Mouse (Mus musculus): Measurements from ENCODE around the gene Cdca7l.
"Not testable (repeated sequence)": the region's sequence is repeated elsewhere in the genome, so short reads cannot be mapped to it uniquely, and the experiment has no call there.

Gene Cdca7l

GRCm38 (mm10) chr12:117803989-117804388 lies at the start of gene Cdca7l:
Gene Cdca7l (plus strand): TSS chr12:117804289.
- DNase-seq (ENCODE audit: low spot score), result not testable (repeated sequence)

GRCm38 (mm10) chr12:117756010-117756409 lies 48.1 kb upstream of the Cdca7l start:
- no peak for DNase-seq (ENCODE audit: low spot score)

- no peak for DNase-seq (ENCODE audit: low spot score)
These were observed 43.7 kb upstream of the Cdca7l start for GRCm38 (mm10) chr12:117760373-117760772.

- DNase-seq (ENCODE audit: low spot score), result no peak
These were observed 43.2 kb upstream of the Cdca7l start for GRCm38 (mm10) chr12:117760846-117761245.

GRCm38 (mm10) chr12:117761698-117762097 lies 42.4 kb upstream of the Cdca7l start:
- no peak for DNase-seq (ENCODE audit: low spot score)

GRCm38 (mm10) chr12:117763247-117763646 lies 40.8 kb upstream of the Cdca7l start:
- no peak for DNase-seq (ENCODE audit: low spot score)

GRCm38 (mm10) chr12:117764839-117765238 lies 39.2 kb upstream of the Cdca7l start:
- DNase-seq (ENCODE audit: low spot score), result peak; percentile 62

GRCm38 (mm10) chr12:117769113-117769512 lies 35.0 kb upstream of the Cdca7l start:
- peak; percentile 48 for DNase-seq (ENCODE audit: low spot score)

GRCm38 (mm10) chr12:117770211-117770610 lies 33.9 kb upstream of the Cdca7l start:
- DNase-seq (ENCODE audit: low spot score), result no peak

- DNase-seq (ENCODE audit: low spot score), result no peak
These were observed 32.9 kb upstream of the Cdca7l start for GRCm38 (mm10) chr12:117771156-117771555.

GRCm38 (mm10) chr12:117772638-117773037 lies 31.5 kb upstream of the Cdca7l start:
- DNase-seq (ENCODE audit: low spot score), result peak; percentile 27

- DNase-seq (ENCODE audit: low spot score), result no peak
These were observed 27.2 kb upstream of the Cdca7l start for GRCm38 (mm10) chr12:117776841-117777240.

- DNase-seq (ENCODE audit: low spot score), result no peak
These were observed 22.7 kb upstream of the Cdca7l start for GRCm38 (mm10) chr12:117781360-117781759.

GRCm38 (mm10) chr12:117783426-117783825 lies 20.7 kb upstream of the Cdca7l start:
- DNase-seq (ENCODE audit: low spot score), result no peak

- no peak for DNase-seq (ENCODE audit: low spot score)
These were observed 17.5 kb upstream of the Cdca7l start for GRCm38 (mm10) chr12:117786621-117787020.

- peak; percentile 14 for DNase-seq (ENCODE audit: low spot score)
These were observed 15.5 kb upstream of the Cdca7l start for GRCm38 (mm10) chr12:117788513-117789011.

- no peak for DNase-seq (ENCODE audit: low spot score)
These were observed 15.1 kb upstream of the Cdca7l start for GRCm38 (mm10) chr12:117789017-117789416.

GRCm38 (mm10) chr12:117795303-117795702 lies 8.8 kb upstream of the Cdca7l start:
- DNase-seq (ENCODE audit: low spot score), result no peak

GRCm38 (mm10) chr12:117805576-117805975 lies 1.5 kb downstream of the Cdca7l start:
- no peak for DNase-seq (ENCODE audit: low spot score)

GRCm38 (mm10) chr12:117806007-117806451 lies 1.9 kb downstream of the Cdca7l start:
- no peak for DNase-seq (ENCODE audit: low spot score)

- DNase-seq (ENCODE audit: low spot score), result no peak
These were observed 2.4 kb downstream of the Cdca7l start for GRCm38 (mm10) chr12:117806470-117806869.

GRCm38 (mm10) chr12:117807637-117808036 lies 3.5 kb downstream of the Cdca7l start:
- no peak for DNase-seq (ENCODE audit: low spot score)

- DNase-seq (ENCODE audit: low spot score), result no peak
These were observed 4.6 kb downstream of the Cdca7l start for GRCm38 (mm10) chr12:117808355-117809326.

All from yolk sac, embryonic 10.5 days (tissue).